Mouse (Mus musculus): Measurements from ENCODE around the gene Pdcl3.
"Not testable (repeated sequence)": the region's sequence is repeated elsewhere in the genome, so short reads cannot be mapped to it uniquely, and the experiment has no call there.

Pdcl3 gene

DNA sequence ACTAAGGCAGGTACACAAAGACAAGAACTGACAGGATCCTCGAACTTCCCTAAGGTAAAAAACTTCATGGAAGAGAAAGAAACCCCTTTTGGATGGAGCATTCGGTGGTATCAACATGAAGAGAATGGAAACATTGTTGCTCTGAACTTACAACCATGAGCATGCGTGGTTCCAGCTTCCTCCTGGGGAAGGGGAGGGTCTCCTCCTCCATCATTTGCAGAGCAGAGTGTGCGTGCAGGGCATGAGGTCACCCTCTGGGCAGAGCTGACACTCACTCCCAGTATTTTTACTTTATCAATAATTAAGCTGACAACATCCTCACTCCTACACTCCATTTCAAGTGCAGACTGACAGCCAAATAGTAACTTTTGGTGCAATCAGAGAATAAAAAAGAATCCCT lies 32.5 kb downstream of the Pdcl3 start:
- in situ Hi-C loops (cut with MboI, MseI): loop anchor here (25.0 kb wide), 1 partner anchor 219 kb away; no protein-coding TSS in a partner anchor

DNA sequence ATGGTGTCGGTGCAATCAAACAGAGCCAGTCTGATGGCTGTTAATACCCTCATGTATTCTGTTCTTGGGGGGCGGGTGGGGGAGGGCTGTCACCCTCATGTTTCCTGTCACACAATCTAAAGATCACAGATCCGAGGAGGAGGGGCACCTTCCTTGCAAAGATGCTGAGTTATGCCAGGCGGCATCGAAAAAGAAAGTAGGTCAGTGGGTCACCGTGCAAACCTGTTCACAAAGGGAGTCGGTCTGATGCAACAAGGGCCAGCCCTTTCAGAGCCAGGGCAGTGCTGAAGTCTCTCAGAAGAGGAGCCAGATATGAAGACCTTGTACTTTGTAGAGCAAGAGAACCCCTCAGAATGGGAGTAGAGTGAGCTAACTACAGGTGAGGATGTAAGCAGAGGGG lies 39.7 kb downstream of the Pdcl3 start:
- in situ Hi-C loops (cut with MboI, MseI): no loop called here

DNA sequence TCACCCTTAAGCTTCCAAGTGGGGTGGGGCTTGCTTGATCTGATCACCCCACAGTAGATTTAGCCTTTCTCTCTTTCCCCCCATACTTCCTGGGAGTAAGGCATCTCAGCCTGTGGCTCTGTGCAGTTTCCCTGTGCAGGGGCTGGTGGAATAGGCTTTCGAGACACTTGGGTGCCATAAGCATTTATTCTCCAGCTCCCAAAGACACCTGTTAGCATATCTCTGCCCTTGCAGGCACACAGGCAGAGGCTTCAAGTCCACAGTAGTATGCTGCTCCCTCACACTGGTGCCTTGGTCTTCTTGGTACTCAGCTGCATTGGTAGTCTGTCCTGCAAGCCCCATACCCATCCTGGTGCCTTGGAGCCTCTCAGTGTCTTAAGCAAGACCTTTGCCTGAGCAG lies 40.4 kb downstream of the Pdcl3 start:
- in situ Hi-C loops (cut with MboI, MseI): no loop called here

DNA sequence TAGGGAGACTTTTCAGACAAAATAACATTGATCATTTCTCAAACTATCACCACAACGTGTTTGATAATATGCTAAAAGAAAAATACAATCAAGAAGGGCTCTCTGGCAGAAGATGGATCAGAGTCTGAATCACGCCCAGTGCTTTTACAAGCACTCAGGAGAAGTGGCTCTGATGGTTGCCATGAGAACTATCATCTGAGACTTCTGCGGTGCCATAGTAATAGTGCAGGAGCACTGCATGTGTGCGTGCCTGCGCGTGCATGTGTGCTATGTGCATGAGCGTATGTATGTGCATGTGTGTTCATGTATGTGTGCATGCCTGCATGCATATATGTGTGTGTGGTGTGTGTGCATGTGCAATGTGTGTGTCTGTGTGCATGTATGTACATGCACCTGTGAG lies 43.8 kb downstream of the Pdcl3 start:
- in situ Hi-C loops (cut with MboI, MseI): no loop called here

DNA sequence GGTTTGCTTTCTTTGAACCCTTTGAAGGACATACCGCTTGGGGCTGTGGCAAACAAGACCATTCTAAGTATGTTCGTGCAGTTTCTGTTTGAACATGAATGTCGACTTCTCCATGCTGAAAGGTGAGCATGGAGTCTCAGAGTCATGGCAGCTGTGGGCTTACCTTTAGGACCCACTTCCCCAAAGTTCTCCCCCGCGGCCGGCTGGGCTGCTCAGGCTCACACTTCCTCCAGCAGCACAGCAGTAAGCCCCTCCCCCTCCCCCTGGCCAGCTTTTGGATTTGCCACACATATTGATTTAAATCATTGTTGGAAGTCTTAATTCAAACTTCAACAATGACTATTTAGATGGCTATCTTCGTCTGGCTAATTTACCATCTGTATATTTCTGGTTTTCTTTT lies 44.7 kb downstream of the Pdcl3 start:
- in situ Hi-C loops (cut with MboI, MseI): no loop called here

DNA sequence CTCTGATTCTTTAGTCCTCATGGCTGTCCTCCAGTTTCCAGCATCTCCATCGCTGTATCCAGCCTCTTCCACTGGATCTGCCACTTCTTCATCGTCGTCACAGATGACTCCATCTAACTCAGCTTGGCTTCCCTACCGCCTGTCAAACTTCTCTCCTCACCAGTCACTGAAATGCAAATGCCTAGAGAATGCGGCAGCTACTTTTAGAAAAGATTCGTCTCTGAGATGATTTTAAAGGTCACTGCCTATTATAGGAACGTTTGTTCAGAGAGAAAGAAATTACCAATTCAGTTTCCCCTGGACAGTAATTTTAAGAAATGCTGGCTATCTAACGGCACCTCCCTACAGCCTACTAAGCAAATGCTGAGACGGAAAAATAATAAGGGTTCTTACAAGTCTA lies 50.4 kb downstream of the Pdcl3 start:
- in situ Hi-C loops (cut with MboI, MseI): no loop called here

DNA sequence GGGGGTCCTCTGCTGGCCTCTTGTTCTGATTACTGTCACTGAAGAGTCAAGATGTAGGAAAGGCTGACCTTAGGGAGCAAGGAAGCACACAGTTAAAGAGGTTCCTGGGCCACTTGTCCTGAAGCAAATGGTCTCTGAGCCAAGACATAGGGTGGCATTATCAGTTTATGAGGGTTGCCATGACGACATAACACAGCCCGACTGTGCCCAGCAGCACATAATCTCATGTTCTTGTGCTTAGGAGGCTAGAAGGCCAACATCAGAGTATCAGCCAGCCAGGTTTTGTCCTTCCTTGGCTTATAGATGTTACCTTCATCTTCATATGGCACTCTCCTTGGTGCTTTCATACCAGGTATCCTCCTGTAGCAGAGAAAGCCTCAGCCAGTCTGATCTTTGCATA lies 56.8 kb downstream of the Pdcl3 start:
- in situ Hi-C loops (cut with MboI, MseI): no loop called here

DNA sequence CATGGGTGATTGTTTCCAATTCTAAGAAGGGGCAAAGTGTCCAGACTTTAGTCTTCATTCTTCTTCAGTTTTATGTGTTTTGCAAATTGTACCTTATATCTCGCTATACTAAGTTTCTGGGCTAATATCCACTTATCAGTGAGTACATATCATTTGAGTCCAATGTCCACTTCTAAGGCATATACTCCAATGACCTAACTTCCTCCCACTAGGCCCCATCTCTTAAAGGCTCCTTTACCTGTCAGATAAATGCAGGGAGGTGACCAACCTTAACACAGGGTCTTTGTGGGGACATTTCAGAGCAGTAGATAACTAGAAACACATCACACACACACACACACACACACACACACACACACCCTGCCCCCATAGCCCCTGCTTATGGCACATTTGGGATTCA lies 59.0 kb downstream of the Pdcl3 start:
- in situ Hi-C loops (cut with MboI, MseI): not testable (repeated sequence)

DNA sequence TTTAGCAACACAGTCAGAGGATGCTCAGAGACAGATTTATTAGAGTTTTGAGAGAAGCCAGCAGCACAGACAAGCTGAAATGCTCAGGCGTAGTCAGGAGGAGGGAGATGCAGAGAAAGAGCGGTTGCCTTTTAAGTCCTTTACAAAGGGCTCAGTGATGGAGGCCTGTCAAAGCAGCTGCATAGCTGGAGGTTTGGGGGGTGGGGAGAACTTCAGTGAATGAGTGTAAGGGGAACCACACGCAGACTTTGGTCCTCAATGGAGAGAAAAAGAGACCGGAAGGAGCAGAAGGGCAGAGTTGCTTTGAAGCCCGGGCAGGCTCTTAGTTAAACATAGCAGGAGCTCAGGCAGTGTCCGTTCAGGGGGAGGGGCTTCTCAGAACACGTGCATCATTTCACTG lies 61.3 kb downstream of the Pdcl3 start:
- in situ Hi-C loops (cut with MboI, MseI): no loop called here

All from regulatory T cell (primary cell).